Mouse (Mus musculus): ENCODE results near the gene Hist1h2ac.

- TF ChIP-seq CHD1 (IDR thresholded peaks at IDR 0.05; ENCODE audit: low read depth, low read length) (no peak), ZKSCAN1 (IDR thresholded peaks at IDR 0.05; ENCODE audit: borderline replicate concordance, low read depth, low read length) (no peak), SMC3 (IDR thresholded peaks at IDR 0.05; ENCODE audit: low read depth, low read length) (no peak), USF1 (IDR thresholded peaks at IDR 0.05; ENCODE audit: low read depth, low read length) (no peak), ZMIZ1 (IDR thresholded peaks at IDR 0.05; ENCODE audit: low read depth, low read length) (no peak), MAFK (IDR thresholded peaks at IDR 0.05; ENCODE audit: insufficient replicate concordance, low read length) (no peak), IRF4 (IDR thresholded peaks at IDR 0.05; ENCODE audit: low read depth, low read length) (no peak), EP300 (IDR thresholded peaks at IDR 0.05; ENCODE audit: low read length) (no peak), NELFE (IDR thresholded peaks at IDR 0.05; ENCODE audit: low read depth, low read length) (no peak), E2F4 (IDR thresholded peaks at IDR 0.05; ENCODE audit: insufficient replicate concordance, low read depth, low read length) (no peak), CTCF (conservative IDR thresholded peaks at IDR 0.05 in 1 of 2, IDR thresholded peaks at IDR 0.05 in 1 of 2; ENCODE audit: low read depth in 2 of 2, low read length in 2 of 2) (no peak)
These were observed 10.2 kb upstream of the Hist1h2ac start for GRCm38 (mm10) chr13:23693856-23694440.
